Mouse (Mus musculus) liver, embryonic 14.5 days (tissue): ENCODE measurements at regions not wholly inside any gene's neighbourhood (a gene's known extent, or its start where the extent isn't known, plus 50 kb on each side); places are given as distances from the start of the nearest gene placed in this dataset.

Experiments used
- CTCF ChIP-seq: IDR thresholded peaks from 2 replicates; pipeline ENCODE4 v1.5.1; 2016; ENCODE audit warnings: antibody characterized with exemption, low read depth, control low read depth
- EP300 ChIP-seq: IDR thresholded peaks from 2 replicates; pipeline ENCODE4 v1.6.1; 2016; ENCODE audit warnings: antibody characterized with exemption, low read depth

GRCm38 (mm10) chr10:98650533-98650932, 263.7 kb upstream of the Atp2b1 start:
- TF ChIP-seq CTCF = no peak
- no peak for TF ChIP-seq EP300
